Mouse (Mus musculus) G1E-ER4 (cell line): Measurements from ENCODE around the gene Morn2. TPM values are rescaled to one million over a fixed set of nuclear protein-coding genes. Genes with fewer than 3 reads are reported as not detected.

Source experiments
- GATA1 ChIP-seq: IDR thresholded peaks from one replicate; pipeline ENCODE4 v1.8.0; 2012; ENCODE audit warnings: low read length, inconsistent platforms
- polyA plus RNA-seq: library from polyadenylated mRNA; stranded (reverse); fragments of >175 nt; gene quantifications from 2 replicates; pipeline ENCODE4 v1.2.3, GENCODE M21; 2012

Morn2 gene
- polyA plus RNA-seq, 1 experiment: 0.85 TPM

- TF ChIP-seq GATA1: no peak
These were observed 17.2 kb downstream of the Morn2 start, which contains the start of gene Arhgef33 for GRCm38 (mm10) chr17:80307251-80307650. Gene Arhgef33, plus strand, starts transcription at chr17:80307407.

- TF ChIP-seq GATA1: no peak
These were observed 21.8 kb downstream of the Morn2 start for GRCm38 (mm10) chr17:80311761-80312160.

GRCm38 (mm10) chr17:80312405-80312804, 22.4 kb downstream of the Morn2 start:
- TF ChIP-seq GATA1: no peak

- no peak for TF ChIP-seq GATA1
These were observed 32.2 kb downstream of the Morn2 start for GRCm38 (mm10) chr17:80322228-80322627.

GRCm38 (mm10) chr17:80323015-80323414, 33.0 kb downstream of the Morn2 start:
- no peak for TF ChIP-seq GATA1

- no peak for TF ChIP-seq GATA1
These were observed 33.7 kb downstream of the Morn2 start for GRCm38 (mm10) chr17:80323658-80324057.

- TF ChIP-seq GATA1: no peak
These were observed 34.5 kb downstream of the Morn2 start for GRCm38 (mm10) chr17:80324521-80324920.

GRCm38 (mm10) chr17:80325456-80325855, 35.5 kb downstream of the Morn2 start:
- TF ChIP-seq GATA1: no peak

GRCm38 (mm10) chr17:80326431-80326830, 36.4 kb downstream of the Morn2 start:
- no peak for TF ChIP-seq GATA1

- no peak for TF ChIP-seq GATA1
These were observed 42.4 kb downstream of the Morn2 start for GRCm38 (mm10) chr17:80332386-80332785.

- no peak for TF ChIP-seq GATA1
These were observed 55.3 kb downstream of the Morn2 start for GRCm38 (mm10) chr17:80345277-80345676.

GRCm38 (mm10) chr17:80346591-80347125, 56.7 kb downstream of the Morn2 start:
- TF ChIP-seq GATA1: no peak

Other genes starting within 250 kb of the Morn2 start
- 64.9 and 90.9 TPM in 2 replicates for gene Hnrnpll, start 227.9 kb upstream of the Morn2 start, polyA plus RNA-seq
- gene Galm, start 162.7 kb upstream of the Morn2 start, polyA plus RNA-seq: not detected in 2 replicates
- 28.3 and 144 TPM in 2 replicates for gene Srsf7, start 82.9 kb upstream of the Morn2 start, polyA plus RNA-seq
- not detected in 2 replicates for gene Ttc39d, start 82.7 kb upstream of the Morn2 start, polyA plus RNA-seq
- 0.53 and 0.84 TPM in 2 replicates for gene Gemin6, start 65.8 kb upstream of the Morn2 start, polyA plus RNA-seq
- 4.0 and 5.0 TPM in 2 replicates for gene Dhx57, start 273 bp downstream of the Morn2 start, polyA plus RNA-seq
- not detected in 2 replicates for gene Arhgef33, start 17.2 kb downstream of the Morn2 start, polyA plus RNA-seq
- not detected in 2 replicates for gene Gm10190, start 83.3 kb downstream of the Morn2 start, polyA plus RNA-seq
- gene Sos1, start 190.2 kb downstream of the Morn2 start, polyA plus RNA-seq: 3.3 and 3.8 TPM in 2 replicates